Mouse (Mus musculus) kidney, embryonic 15.5 days (tissue): ENCODE measurements around the gene Endou. TPM values are rescaled to one million over a fixed set of nuclear protein-coding genes. Genes with fewer than 3 reads are reported as not detected.

Source experiments
- ATAC-seq: fragments of 200-750 bp; cut with Nextera tagmentation; replicated peaks from 2 replicates; pipeline ENCODE4 v1.8.0; 2017; ENCODE audit warnings: moderate TSS enrichment; ENCODE audit not compliant: low FRiP score
- H3K27ac ChIP-seq: fragments of 300-500 bp; sonication (generic); 2 replicates; pipeline ENCODE4 v1.5.1; 2015; ENCODE audit warnings: mild to moderate bottlenecking, inconsistent platforms
- H3K27me3 ChIP-seq: fragments of 300-500 bp; sonication (generic); 2 replicates; pipeline ENCODE4 v1.6.1; 2015; ENCODE audit warnings: inconsistent platforms
- H3K36me3 ChIP-seq: fragments of 300-500 bp; sonication (generic); 2 replicates; pipeline ENCODE4 v1.6.1; 2015; ENCODE audit warnings: inconsistent platforms
- H3K4me1 ChIP-seq: fragments of 300-500 bp; sonication (generic); 2 replicates; pipeline ENCODE4 v1.6.1; 2015; ENCODE audit warnings: inconsistent platforms
- H3K4me2 ChIP-seq: fragments of 300-500 bp; sonication (generic); 2 replicates; pipeline ENCODE4 v1.6.1; 2015; ENCODE audit warnings: moderate library complexity, mild to moderate bottlenecking, inconsistent platforms
- H3K4me3 ChIP-seq: fragments of 300-500 bp; sonication (generic); replicated peaks from 2 replicates; pipeline ENCODE4 v1.5.1; 2015; ENCODE audit warnings: mild to moderate bottlenecking, inconsistent platforms
- H3K9ac ChIP-seq: fragments of 300-500 bp; sonication (generic); 2 replicates; pipeline ENCODE4 v1.6.1; 2015; ENCODE audit warnings: mild to moderate bottlenecking, inconsistent platforms
- H3K9me3 ChIP-seq: fragments of 300-500 bp; sonication (generic); replicated peaks from 2 replicates; pipeline ENCODE4 v1.6.1; 2016; ENCODE audit warnings: inconsistent platforms
- WGBS: fragments of 180-500 bp; shearing (Covaris S2); methylation state at CpG from one replicate; pipeline ENCODE4 v1.1.7; 2015; ENCODE audit warnings: mixed read lengths; 5-methylcytosine and 5-hydroxymethylcytosine counted together
- polyA plus RNA-seq: library from polyadenylated mRNA; unstranded; fragments of >200 nt; fragmentation: Nextera tagmentation; extraction: Ambion mirVana; gene quantifications from 2 replicates; pipeline ENCODE4 v1.2.1, GENCODE M21; 2015

Gene Endou
- polyA plus RNA-seq, 1 experiment from 2014 or later: 0.36 TPM

DNA sequence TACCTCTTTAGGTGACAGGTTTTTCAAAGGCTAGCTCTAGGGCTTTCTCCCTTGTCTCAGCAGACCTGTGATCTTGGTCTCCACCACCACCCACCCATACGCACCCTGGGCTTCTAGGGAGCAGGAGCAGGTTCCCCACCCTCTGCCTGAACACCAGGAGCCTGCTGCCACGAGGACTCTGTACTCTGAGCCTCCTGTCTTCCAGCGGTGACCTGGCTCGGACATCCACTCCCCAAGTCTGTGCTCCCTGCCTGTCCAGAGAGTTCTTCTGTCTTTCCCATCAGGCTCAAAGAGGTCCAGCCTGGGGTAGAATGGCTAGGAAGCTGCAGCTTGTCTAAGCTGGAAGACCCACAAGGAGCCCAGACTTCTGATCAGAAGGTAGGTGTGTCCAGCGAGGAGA, 12.1 kb upstream of the Endou start:
- Histone ChIP-seq H3K4me3 (no peak overlapping the region), H3K9me3 (no peaks in the 10 kb centered on the region), H3K36me3 (peaks cover 35% of the 10 kb centered on the region), H3K27ac (no peak overlapping the region), H3K4me1 (peaks cover 6% of the 10 kb centered on the region; the same call in 1 of the 2 replicates), H3K27me3 (no peaks in the 10 kb centered on the region), H3K9ac (no peak overlapping the region), H3K4me2 (no peak overlapping the region)
- no peak for ATAC-seq
- WGBS: 82% methylated on average over 5 of the region's 5 CpGs

DNA sequence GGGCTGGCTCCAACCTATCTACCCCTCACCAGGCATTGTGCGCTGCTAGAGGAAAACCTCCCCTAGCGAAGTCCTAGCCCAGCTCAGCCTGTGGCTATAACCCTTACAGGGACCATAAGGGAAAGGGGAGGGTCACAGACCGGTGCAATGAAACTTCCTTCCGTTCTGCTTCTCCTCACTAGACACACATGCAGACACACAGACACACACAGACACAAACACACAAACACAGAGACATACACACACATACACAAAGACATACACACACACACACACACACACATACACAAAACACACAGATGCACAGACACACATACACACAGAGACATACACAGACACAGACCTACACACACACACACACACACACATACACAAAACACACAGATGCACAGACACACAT, 11.5 kb upstream of the Endou start:
- H3K9ac ChIP-seq: no peak overlapping the region
- H3K4me3 ChIP-seq: no peak overlapping the region
- H3K27me3 ChIP-seq: no peaks in the 10 kb centered on the region
- no peak overlapping the region for H3K4me2 ChIP-seq
- peaks cover 6% of the 10 kb centered on the region; the same call in 1 of the 2 replicates for H3K4me1 ChIP-seq
- H3K36me3 ChIP-seq: peaks cover 29% of the 10 kb centered on the region
- H3K27ac ChIP-seq: no peak overlapping the region
- ATAC-seq: no peak
- H3K9me3 ChIP-seq: no peaks in the 10 kb centered on the region
- 43% methylated on average over 4 of the region's 4 CpGs for WGBS

DNA sequence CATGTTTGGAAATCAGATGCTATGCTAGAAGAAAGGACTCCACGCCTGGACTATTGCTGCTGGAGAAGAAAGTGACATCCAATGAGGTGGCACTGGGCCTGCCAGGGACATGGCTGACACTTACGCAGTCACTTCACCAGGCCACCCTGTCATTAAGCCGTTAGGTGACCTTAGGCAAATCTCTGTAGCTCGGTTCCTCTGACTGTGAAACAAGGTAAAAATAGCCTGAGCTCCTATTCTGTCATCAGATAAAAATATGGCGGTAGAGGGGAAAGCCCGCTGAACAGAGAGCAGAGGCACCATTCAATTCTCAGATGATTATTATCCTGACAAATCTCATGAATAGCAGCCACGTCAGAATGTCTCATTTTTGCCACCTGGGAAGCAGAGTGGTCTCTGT, 10.9 kb upstream of the Endou start:
- WGBS: 47% methylated on average over 7 of the region's 7 CpGs
- H3K4me1 ChIP-seq: peaks cover 6% of the 10 kb centered on the region; the same call in 1 of the 2 replicates
- peaks cover 24% of the 10 kb centered on the region for H3K36me3 ChIP-seq
- no peaks in the 10 kb centered on the region for H3K9me3 ChIP-seq
- H3K4me3 ChIP-seq: no peak overlapping the region
- no peak overlapping the region for H3K27ac ChIP-seq
- no peaks in the 10 kb centered on the region for H3K27me3 ChIP-seq
- ATAC-seq: no peak
- no peak overlapping the region for H3K4me2 ChIP-seq
- no peak overlapping the region for H3K9ac ChIP-seq

DNA sequence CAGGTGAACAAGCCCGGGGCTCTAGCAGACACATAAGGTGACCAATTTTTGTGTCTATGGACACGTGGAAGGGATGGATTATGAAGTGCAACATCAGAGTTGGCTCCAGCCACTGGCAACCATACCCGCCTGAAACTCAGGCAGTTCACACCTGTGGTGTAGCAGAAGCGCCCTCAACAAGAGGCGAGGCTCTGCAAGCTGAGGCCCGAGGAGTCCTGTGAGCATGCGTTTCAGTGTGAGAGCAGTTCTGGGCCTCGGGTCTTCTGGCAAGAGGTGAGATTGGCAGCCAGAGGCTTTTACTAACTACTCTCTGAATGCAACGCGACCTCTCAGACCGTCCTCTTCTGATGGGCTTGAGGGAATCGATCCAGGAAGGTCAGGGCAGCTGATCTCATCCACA, 10.5 kb upstream of the Endou start:
- Histone ChIP-seq H3K9ac (no peak overlapping the region), H3K9me3 (no peaks in the 10 kb centered on the region), H3K36me3 (peaks cover 20% of the 10 kb centered on the region), H3K27me3 (no peaks in the 10 kb centered on the region), H3K27ac (no peak overlapping the region), H3K4me2 (no peak overlapping the region), H3K4me1 (peaks cover 6% of the 10 kb centered on the region; the same call in 1 of the 2 replicates), H3K4me3 (no peak overlapping the region)
- WGBS: 74% methylated on average over 12 of the region's 12 CpGs
- ATAC-seq: no peak

DNA sequence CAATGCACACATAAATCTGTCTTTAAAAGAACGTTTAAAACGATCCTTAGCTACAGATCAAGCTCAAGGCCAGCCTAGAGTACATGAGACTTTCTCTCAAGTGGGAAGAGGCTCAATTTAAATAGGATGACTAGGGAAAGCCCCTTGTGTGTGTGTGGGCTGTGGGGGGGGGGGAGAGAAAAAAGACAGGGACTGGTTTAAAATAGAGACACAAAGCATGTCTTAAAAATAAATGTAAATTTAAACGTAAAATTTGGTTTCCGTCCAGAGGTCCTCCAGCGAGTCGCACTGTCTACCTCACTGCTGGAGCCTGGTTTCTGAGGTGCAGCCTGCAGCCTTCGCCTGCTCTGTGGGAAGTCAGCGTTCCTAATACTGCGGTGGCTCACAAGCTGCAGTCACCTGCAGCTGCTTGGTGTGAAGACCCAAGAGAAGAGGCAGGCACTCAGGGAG, 9.2 kb upstream of the Endou start:
- peaks cover 6% of the 10 kb centered on the region for H3K36me3 ChIP-seq
- no peak for ATAC-seq
- H3K27me3 ChIP-seq: no peaks in the 10 kb centered on the region
- no peaks in the 10 kb centered on the region for H3K9me3 ChIP-seq
- 83% methylated on average over 9 of the region's 9 CpGs for WGBS
- H3K4me1 ChIP-seq: peaks cover 2% of the 10 kb centered on the region; the same call in 1 of the 2 replicates
- no peak overlapping the region for H3K4me3 ChIP-seq
- no peak overlapping the region for H3K4me2 ChIP-seq
- no peak overlapping the region for H3K27ac ChIP-seq
- no peak overlapping the region for H3K9ac ChIP-seq

DNA sequence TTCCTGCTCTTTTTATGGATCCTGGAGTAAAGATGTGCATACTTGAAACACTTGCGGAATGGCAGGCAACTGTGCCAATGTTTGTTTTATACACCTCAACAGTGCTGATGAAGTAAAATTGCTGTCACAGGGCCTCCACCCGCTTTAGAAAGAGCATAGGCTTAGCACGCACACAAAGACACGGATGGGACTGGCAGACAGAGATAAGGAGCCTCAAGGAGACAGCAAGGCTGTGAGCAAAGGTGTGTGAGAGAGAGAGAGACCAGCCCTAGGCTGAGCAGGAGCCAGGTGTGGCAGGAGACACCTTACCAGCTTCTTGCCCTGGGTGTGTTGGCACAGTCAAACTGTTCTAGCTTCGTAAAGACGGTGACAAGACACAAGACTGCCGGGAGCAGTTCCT, 7.8 kb upstream of the Endou start:
- 85% methylated on average over 7 of the region's 7 CpGs for WGBS
- no peaks in the 10 kb centered on the region for H3K36me3 ChIP-seq
- no peak overlapping the region for H3K9ac ChIP-seq
- no peaks in the 10 kb centered on the region for H3K4me1 ChIP-seq
- H3K9me3 ChIP-seq: no peaks in the 10 kb centered on the region
- H3K27ac ChIP-seq: no peak overlapping the region
- no peak for ATAC-seq
- no peaks in the 10 kb centered on the region for H3K27me3 ChIP-seq
- H3K4me2 ChIP-seq: no peak overlapping the region
- H3K4me3 ChIP-seq: no peak overlapping the region

DNA sequence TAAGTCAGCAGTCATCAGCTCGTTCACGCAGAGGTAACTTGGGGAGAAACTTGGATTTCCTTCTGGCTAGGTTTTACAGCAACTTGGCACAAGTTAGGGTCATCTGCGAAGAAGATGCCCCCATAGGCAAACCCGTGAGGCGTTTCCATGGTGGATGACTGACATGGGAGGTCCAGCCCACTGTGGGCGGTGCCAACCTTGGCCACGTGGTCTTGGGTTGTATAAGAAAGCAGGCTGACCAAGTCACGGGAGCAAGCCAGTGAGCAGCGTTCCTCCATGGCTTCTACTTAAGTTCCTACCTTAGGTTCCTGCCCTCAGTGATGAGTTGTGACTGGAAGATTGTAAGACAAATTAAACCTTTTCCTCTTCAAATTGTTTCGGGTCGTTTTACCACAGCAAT, 849 bp upstream of the Endou start:
- no peak overlapping the region for H3K4me2 ChIP-seq
- 90% methylated on average over 11 of the region's 11 CpGs for WGBS
- H3K9ac ChIP-seq: no peak overlapping the region
- no peaks in the 10 kb centered on the region for H3K27me3 ChIP-seq
- no peaks in the 10 kb centered on the region for H3K36me3 ChIP-seq
- H3K9me3 ChIP-seq: no peaks in the 10 kb centered on the region; the same call in none of the 2 replicates
- peaks cover 7% of the 10 kb centered on the region; the same call in 1 of the 2 replicates for H3K4me1 ChIP-seq
- no peak overlapping the region for H3K4me3 ChIP-seq
- ATAC-seq: no peak
- H3K27ac ChIP-seq: no peak overlapping the region

DNA sequence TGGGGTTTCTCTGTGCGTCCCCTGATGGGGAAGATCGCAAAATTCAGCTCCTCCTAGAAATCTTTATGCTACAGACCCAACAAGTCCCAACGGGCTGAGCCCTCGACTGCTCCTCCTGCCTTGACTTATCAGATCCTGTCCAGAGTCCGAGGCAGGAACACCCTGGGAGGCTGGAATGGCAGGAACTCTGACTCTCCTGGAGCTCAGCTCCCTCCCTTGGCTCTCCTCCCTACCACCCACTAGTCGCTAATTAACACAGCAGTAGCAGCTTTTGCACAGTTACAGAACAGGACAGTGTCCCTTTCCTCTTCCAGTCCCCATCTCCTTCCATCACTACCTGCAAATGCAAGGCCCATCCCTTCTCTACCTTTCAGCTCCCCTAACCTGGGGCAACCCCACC, 774 bp downstream of the Endou start:
- H3K27ac ChIP-seq: no peak overlapping the region
- no peak overlapping the region for H3K4me3 ChIP-seq
- no peaks in the 10 kb centered on the region for H3K27me3 ChIP-seq
- WGBS: 56% methylated on average over 6 of the region's 6 CpGs
- H3K9ac ChIP-seq: no peak overlapping the region
- no peak for ATAC-seq
- H3K9me3 ChIP-seq: no peaks in the 10 kb centered on the region; the same call in none of the 2 replicates
- no peaks in the 10 kb centered on the region for H3K36me3 ChIP-seq
- H3K4me2 ChIP-seq: no peak overlapping the region
- peaks cover 7% of the 10 kb centered on the region; the same call in 1 of the 2 replicates for H3K4me1 ChIP-seq

DNA sequence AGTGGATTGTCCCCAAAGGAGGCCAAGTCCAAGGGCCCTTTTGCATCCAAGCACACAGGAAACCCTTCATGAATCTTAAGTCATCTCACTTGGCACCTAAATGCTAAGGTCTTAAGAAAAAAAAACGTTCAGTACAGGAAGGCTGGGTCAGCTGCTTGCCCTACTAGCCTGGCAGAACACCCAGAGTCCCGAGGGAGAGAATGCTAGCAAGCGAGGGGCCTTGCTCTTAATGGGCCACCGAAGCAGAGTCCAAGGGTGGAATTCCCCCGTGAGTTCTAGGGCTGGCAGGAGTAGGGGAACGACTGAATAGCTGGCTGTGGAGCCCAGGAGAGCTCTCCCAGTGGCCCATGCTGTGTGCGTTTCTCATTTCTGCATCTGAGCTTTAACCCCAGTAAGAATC, 2.3 kb downstream of the Endou start:
- Histone ChIP-seq H3K4me1 (peaks cover 7% of the 10 kb centered on the region; the same call in 1 of the 2 replicates), H3K27ac (no peak overlapping the region), H3K36me3 (no peaks in the 10 kb centered on the region), H3K4me3 (no peak overlapping the region), H3K9ac (no peak overlapping the region), H3K27me3 (no peaks in the 10 kb centered on the region), H3K9me3 (no peaks in the 10 kb centered on the region; the same call in none of the 2 replicates), H3K4me2 (no peak overlapping the region)
- 66% methylated on average over 7 of the region's 7 CpGs for WGBS
- ATAC-seq: no peak

DNA sequence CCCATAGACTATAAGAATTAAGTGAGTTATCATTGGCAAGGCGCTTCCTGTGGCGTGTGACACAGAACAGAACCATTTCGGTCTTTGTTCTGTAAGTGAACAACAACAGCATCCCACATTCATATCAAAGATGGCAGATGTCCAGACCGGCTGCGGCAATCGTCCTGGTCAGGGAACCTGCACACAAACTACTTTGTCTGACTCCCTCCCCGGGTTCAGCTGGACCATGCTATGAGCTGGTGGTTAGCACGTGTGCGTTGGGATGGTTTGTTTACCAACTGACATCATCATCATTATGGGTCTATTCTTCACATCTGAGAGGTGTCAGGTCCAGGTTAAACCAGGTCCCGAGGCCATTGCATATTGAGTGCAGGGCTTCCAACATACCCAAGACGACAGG, 2.7 kb downstream of the Endou start:
- Histone ChIP-seq H3K9ac (no peak overlapping the region), H3K36me3 (no peaks in the 10 kb centered on the region), H3K27me3 (no peaks in the 10 kb centered on the region), H3K4me3 (no peak overlapping the region), H3K27ac (no peak overlapping the region), H3K4me1 (peaks cover 7% of the 10 kb centered on the region; the same call in 1 of the 2 replicates), H3K9me3 (no peaks in the 10 kb centered on the region; the same call in 1 of the 2 replicates), H3K4me2 (no peak overlapping the region)
- WGBS: 90% methylated on average over 11 of the region's 11 CpGs
- ATAC-seq: no peak

DNA sequence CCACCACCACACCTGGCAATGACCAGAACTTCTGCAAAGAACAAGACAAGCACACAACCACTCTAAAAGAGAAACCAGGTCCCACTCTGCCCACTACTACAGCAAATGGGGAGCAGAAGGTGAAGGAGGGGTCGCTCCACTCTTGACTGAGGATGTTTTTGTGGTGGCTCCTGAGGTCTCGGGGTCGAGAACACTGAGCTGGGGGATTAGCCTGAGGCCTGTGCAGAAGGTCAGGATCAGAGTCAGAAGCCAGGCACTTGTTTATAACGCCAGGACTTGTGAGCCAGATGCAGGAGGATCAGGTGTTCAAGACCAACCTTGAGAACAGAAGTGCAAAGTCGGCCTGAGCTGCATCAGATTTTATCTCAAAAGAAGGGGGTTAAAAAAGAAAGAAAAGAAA, 3.6 kb downstream of the Endou start:
- Histone ChIP-seq H3K36me3 (no peaks in the 10 kb centered on the region), H3K27me3 (no peaks in the 10 kb centered on the region), H3K9me3 (no peaks in the 10 kb centered on the region; the same call in 1 of the 2 replicates), H3K4me2 (no peak overlapping the region), H3K4me3 (no peak overlapping the region), H3K27ac (no peak overlapping the region), H3K9ac (no peak overlapping the region), H3K4me1 (peaks cover 8% of the 10 kb centered on the region; the same call in 1 of the 2 replicates)
- WGBS: 65% methylated on average over 5 of the region's 5 CpGs
- no peak for ATAC-seq

DNA sequence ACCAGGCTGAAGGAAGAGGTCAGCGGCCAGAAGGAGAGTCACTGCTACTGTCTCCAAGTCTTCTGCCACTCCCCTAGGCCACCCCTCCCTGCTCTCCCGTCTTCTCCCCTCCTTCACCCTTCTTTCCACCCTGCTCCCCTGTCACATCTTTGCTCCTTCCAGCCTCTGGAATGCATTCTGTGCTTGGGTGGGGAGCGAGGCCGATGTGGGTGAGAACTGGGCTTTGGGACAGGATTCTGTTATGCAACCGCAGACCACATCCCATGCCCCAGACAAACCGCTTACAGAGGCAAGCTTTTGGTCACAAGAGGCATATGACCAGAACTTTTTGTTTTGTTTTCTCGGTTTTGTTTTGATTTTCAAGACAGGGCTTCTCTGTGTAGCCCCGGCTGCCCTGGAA, 4.1 kb downstream of the Endou start:
- ATAC-seq: no peak
- no peaks in the 10 kb centered on the region for H3K36me3 ChIP-seq
- WGBS: 69% methylated on average over 8 of the region's 8 CpGs

DNA sequence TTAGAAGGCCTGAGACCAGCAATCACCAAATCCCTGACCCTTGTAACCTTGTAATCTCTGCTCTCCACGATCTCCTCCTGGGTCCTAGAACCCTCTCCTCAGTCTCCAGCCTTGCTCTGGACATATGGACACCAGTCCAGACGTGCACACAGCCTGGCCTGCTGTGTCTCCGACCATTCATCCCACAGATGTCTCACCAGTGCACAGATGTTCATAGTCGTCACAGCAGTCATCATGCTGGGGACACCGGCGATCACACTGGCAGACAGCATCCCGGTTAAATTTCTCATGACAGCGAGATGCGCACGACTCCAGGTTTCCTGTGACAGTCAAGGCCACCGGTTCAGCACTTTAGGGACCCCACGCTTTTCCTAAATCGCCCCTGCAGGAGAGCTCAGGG, 4.8 kb downstream of the Endou start:
- Histone ChIP-seq H3K4me2 (no peak overlapping the region), H3K27ac (no peak overlapping the region), H3K9ac (no peak overlapping the region), H3K4me3 (no peak overlapping the region), H3K4me1 (peaks cover 14% of the 10 kb centered on the region), H3K27me3 (no peaks in the 10 kb centered on the region), H3K36me3 (no peaks in the 10 kb centered on the region), H3K9me3 (no peaks in the 10 kb centered on the region)
- no peak for ATAC-seq
- 87% methylated on average over 13 of the region's 13 CpGs for WGBS

More for the DNA sequence above, 4.1 kb downstream of the Endou start:
- H3K9ac ChIP-seq: no peak overlapping the region
- H3K4me3 ChIP-seq: no peak overlapping the region
- no peaks in the 10 kb centered on the region; the same call in 1 of the 2 replicates for H3K9me3 ChIP-seq
- H3K27me3 ChIP-seq: no peaks in the 10 kb centered on the region
- peaks cover 12% of the 10 kb centered on the region for H3K4me1 ChIP-seq
- H3K27ac ChIP-seq: no peak overlapping the region
- no peak overlapping the region for H3K4me2 ChIP-seq
